Mouse (Mus musculus) limb, embryonic 13.5 days (tissue): ENCODE measurements around the gene Hdgfl2. TPM values are rescaled to one million over a fixed set of nuclear protein-coding genes. Genes with fewer than 3 reads are reported as not detected.
A peak's percentile ranks its signal among the peaks of the same experiment; 100 is the strongest.

Source experiments
- ATAC-seq: fragments of 200-750 bp; cut with Nextera tagmentation; 2 replicates; pipeline ENCODE4 v1.8.0; 2017; ENCODE audit warnings: low read depth, moderate number of reproducible peaks, moderate TSS enrichment; ENCODE audit not compliant: low FRiP score
- H3K27ac ChIP-seq: fragments of 300-500 bp; sonication (generic); 2 replicates; pipeline ENCODE4 v1.5.1; 2015; ENCODE audit warnings: inconsistent platforms, mild to moderate bottlenecking, moderate library complexity
- H3K27me3 ChIP-seq: fragments of 300-500 bp; sonication (generic); 2 replicates; pipeline ENCODE4 v1.6.1; 2015; ENCODE audit warnings: mild to moderate bottlenecking, inconsistent platforms
- H3K36me3 ChIP-seq: fragments of 300-500 bp; sonication (generic); 2 replicates; pipeline ENCODE4 v1.6.1; 2015; ENCODE audit warnings: inconsistent platforms, mild to moderate bottlenecking, moderate library complexity
- H3K4me1 ChIP-seq: fragments of 300-500 bp; sonication (generic); 2 replicates; pipeline ENCODE4 v1.6.1; 2015; ENCODE audit warnings: inconsistent platforms
- H3K4me2 ChIP-seq: fragments of 300-500 bp; sonication (generic); replicated peaks from 2 replicates; pipeline ENCODE4 v1.6.1; 2015; ENCODE audit warnings: inconsistent platforms, mild to moderate bottlenecking, moderate library complexity
- H3K4me3 ChIP-seq: fragments of 300-500 bp; sonication (generic); 2 replicates; pipeline ENCODE4 v1.5.1; 2015; ENCODE audit warnings: moderate library complexity, mild to moderate bottlenecking, inconsistent platforms
- H3K9ac ChIP-seq: fragments of 300-500 bp; sonication (generic); 2 replicates; pipeline ENCODE4 v1.6.1; 2015; ENCODE audit warnings: mild to moderate bottlenecking, inconsistent platforms
- H3K9me3 ChIP-seq: fragments of 300-500 bp; sonication (generic); 2 replicates; pipeline ENCODE4 v1.6.1; 2016; ENCODE audit warnings: inconsistent platforms
- WGBS: fragments of 180-500 bp; shearing (Covaris S2); methylation state at CpG from one replicate; pipeline ENCODE4 v1.1.7; 2015; 5-methylcytosine and 5-hydroxymethylcytosine counted together
- polyA plus RNA-seq: library from polyadenylated mRNA; unstranded; fragments of >200 nt; fragmentation: Nextera tagmentation; extraction: Ambion mirVana; gene quantifications from 2 replicates; pipeline ENCODE4 v1.2.1, GENCODE M21; 2015

The Hdgfl2 gene
- polyA plus RNA-seq, 1 experiment from 2014 or later: 152 TPM

- H3K4me1 ChIP-seq: peaks cover 34% of the 10 kb centered on the region
- WGBS: 4% methylated on average over 20 of the region's 21 CpGs
Measured at GRCm38 (mm10) chr17:56139355-56139754, 59.9 kb downstream of the Hdgfl2 start.

DNA sequence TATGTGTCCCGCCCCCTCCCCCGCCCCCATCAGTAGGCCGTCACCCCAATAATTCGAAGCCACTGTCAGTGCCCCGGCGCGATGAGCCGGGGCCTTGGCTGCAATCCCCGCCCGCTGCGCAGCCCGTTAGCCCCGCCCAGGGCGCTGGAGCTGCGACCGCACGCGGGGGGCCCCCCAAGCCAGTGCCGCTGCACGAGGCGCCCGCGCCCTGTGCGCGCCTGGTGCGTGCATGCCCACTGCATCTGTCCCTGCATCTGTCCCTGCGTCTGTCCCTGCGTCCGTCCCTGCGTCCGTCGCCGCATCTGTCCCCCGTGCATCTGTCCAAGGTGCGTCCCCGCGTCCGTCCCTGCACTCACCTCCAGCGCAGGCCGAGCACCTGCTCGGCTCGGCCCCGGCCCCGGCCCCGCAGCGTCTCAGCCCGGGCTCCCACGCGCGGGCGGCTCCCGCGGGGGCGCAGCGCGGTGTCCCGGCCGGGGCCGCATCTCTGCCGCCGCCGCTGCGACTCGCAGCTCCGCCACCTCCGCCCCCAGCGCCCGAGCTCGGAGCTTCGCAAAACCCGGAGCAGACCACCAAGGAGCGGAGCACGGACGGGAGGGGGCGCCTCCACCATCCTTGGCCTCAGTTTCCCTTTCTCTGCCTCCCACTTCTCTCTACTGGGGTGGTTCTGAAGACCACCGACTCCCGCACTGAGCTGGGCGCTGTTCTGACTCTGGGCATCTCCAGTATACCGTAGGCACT lies 60.6 kb downstream of the Hdgfl2 start, which contains the start of gene Sema6b:
TSS of gene Sema6b (minus strand) at position 486 of the 738 bp plus-strand sequence.
- Histone ChIP-seq H3K36me3 (no peaks in the 10 kb centered on the region), H3K4me1 (peaks cover 29% of the 10 kb centered on the region), H3K9ac (peak within 1 kb of the TSS; percentile 72), H3K4me2 (peak within 1 kb of the TSS; percentile 98), H3K27me3 (peaks cover 93% of the 10 kb centered on the region), H3K4me3 (peak within 1 kb of the TSS; percentile 75), H3K9me3 (no peaks in the 10 kb centered on the region), H3K27ac (no peak within 1 kb of the TSS)
- ATAC-seq: peak; percentile 3; the same call in 1 of the 2 replicates
- 1% methylated on average over 79 of the region's 79 CpGs for WGBS

More at GRCm38 (mm10) chr17:56139355-56139754, 59.9 kb downstream of the Hdgfl2 start:
- Histone ChIP-seq H3K36me3 (no peaks in the 10 kb centered on the region), H3K27ac (no peak overlapping the region), H3K9me3 (no peaks in the 10 kb centered on the region), H3K4me2 (peak overlapping the region; percentile 98), H3K9ac (peak overlapping the region; percentile 72), H3K27me3 (peaks cover 89% of the 10 kb centered on the region), H3K4me3 (peak overlapping the region; percentile 75)
- ATAC-seq: no peak

- Histone ChIP-seq H3K4me1 (peaks cover 35% of the 10 kb centered on the region), H3K9me3 (no peaks in the 10 kb centered on the region), H3K27ac (no peak overlapping the region), H3K4me3 (peak overlapping the region; percentile 45), H3K36me3 (no peaks in the 10 kb centered on the region), H3K27me3 (peaks cover 100% of the 10 kb centered on the region), H3K9ac (peak overlapping the region; percentile 53), H3K4me2 (peak overlapping the region; percentile 75)
- ATAC-seq: peak; percentile 45
- WGBS: under 1% methylated on average over 44 of the region's 47 CpGs
Measured at GRCm38 (mm10) chr17:56141702-56142605, 62.5 kb downstream of the Hdgfl2 start.

DNA sequence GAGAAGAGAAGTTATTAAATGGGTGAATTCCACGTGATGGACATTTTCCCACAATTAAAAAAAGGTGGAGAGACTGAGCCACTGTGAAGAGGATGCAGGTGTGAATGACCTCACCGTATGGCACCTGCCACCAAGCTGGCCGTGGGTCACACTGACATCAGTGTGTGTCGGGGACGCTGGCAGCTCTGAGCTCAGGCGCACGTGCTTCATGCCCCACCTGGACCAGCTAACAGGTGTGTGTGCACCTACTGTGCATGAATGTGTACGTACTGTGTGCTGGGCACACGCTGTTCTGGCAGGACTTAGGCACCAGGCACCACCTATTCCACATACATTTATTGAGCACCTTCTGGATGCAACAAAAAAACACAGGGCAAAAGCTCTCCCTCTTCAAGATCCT lies 65.1 kb downstream of the Hdgfl2 start:
- H3K4me3 ChIP-seq: no peak overlapping the region
- H3K9ac ChIP-seq: no peak overlapping the region
- peaks cover 100% of the 10 kb centered on the region for H3K27me3 ChIP-seq
- peaks cover 36% of the 10 kb centered on the region for H3K4me1 ChIP-seq
- no peak overlapping the region for H3K4me2 ChIP-seq
- H3K27ac ChIP-seq: no peak overlapping the region
- no peaks in the 10 kb centered on the region for H3K36me3 ChIP-seq
- no peaks in the 10 kb centered on the region for H3K9me3 ChIP-seq
- ATAC-seq: no peak
- 61% methylated on average over 9 of the region's 9 CpGs for WGBS

DNA sequence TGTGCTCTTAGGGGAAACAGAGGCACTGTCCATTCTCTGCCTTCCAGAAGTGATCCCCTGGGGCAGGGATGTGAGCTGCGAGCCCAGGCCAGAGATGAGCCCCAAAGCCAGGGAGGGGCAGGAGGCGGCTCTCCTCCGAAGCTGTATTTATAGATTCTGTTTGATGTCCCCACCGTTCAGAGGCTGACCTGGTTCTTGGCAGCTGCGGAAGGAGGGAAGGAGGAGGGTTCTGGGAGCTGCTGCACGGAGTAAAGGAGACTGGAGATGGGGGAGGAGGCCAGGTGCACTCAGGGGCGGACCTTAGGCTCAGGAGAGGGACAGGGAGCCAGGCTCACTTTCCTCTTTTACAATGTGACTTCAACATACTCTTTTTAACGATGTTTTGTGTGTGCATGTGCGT lies 66.7 kb downstream of the Hdgfl2 start:
- Histone ChIP-seq H3K4me1 (peaks cover 33% of the 10 kb centered on the region), H3K36me3 (no peaks in the 10 kb centered on the region), H3K27me3 (peaks cover 100% of the 10 kb centered on the region), H3K4me3 (no peak overlapping the region), H3K27ac (no peak overlapping the region), H3K9me3 (no peaks in the 10 kb centered on the region), H3K4me2 (no peak overlapping the region), H3K9ac (peak overlapping the region; percentile 19; the same call in 1 of the 2 replicates)
- no peak for ATAC-seq
- WGBS: 12% methylated on average over 9 of the region's 9 CpGs

DNA sequence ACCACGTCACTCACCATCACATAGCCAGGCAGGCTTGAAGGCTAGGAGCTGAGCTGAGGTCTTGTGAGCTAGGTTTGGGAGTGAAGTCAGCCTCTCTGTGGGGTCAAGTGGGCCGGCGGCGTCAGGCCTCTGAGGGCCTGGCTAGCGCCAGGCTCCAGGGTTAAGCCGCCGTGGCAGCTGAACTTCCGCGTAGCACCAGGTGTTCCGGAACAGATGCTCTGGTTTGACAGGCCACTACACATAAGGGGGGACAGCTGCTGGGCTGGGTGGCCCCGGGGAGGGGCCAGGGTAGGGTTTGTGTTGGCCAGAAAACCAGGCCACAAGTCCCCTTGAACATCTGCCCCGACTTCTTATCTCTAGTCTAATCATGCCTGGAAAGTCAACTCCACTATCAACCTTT lies 68.0 kb downstream of the Hdgfl2 start:
- Histone ChIP-seq H3K4me3 (no peak overlapping the region), H3K4me2 (no peak overlapping the region), H3K9ac (no peak overlapping the region), H3K9me3 (no peaks in the 10 kb centered on the region), H3K27me3 (peaks cover 96% of the 10 kb centered on the region), H3K27ac (no peak overlapping the region), H3K36me3 (no peaks in the 10 kb centered on the region), H3K4me1 (peaks cover 20% of the 10 kb centered on the region)
- WGBS: 47% methylated on average over 12 of the region's 12 CpGs
- peak; percentile 38; the same call in 1 of the 2 replicates for ATAC-seq

- peaks cover 93% of the 10 kb centered on the region for H3K27me3 ChIP-seq
- H3K4me3 ChIP-seq: peak overlapping the region; percentile 28
- peak overlapping the region; percentile 51 for H3K4me2 ChIP-seq
- no peak for ATAC-seq
- H3K9me3 ChIP-seq: no peaks in the 10 kb centered on the region
- peaks cover 18% of the 10 kb centered on the region for H3K4me1 ChIP-seq
- 18% methylated on average over 9 of the region's 9 CpGs for WGBS
- no peak overlapping the region for H3K27ac ChIP-seq
- H3K36me3 ChIP-seq: no peaks in the 10 kb centered on the region
- H3K9ac ChIP-seq: no peak overlapping the region
Measured at GRCm38 (mm10) chr17:56148280-56148679, 68.8 kb downstream of the Hdgfl2 start.

- peak overlapping the region; percentile 28 for H3K4me3 ChIP-seq
- H3K36me3 ChIP-seq: no peaks in the 10 kb centered on the region
- H3K4me1 ChIP-seq: peaks cover 25% of the 10 kb centered on the region
- no peaks in the 10 kb centered on the region for H3K9me3 ChIP-seq
- peak overlapping the region; percentile 54 for H3K9ac ChIP-seq
- peak overlapping the region; percentile 51 for H3K4me2 ChIP-seq
- peak; percentile 26; the same call in 1 of the 2 replicates for ATAC-seq
- 3% methylated on average over 30 of the region's 30 CpGs for WGBS
- H3K27me3 ChIP-seq: peaks cover 93% of the 10 kb centered on the region
- no peak overlapping the region for H3K27ac ChIP-seq
Measured at GRCm38 (mm10) chr17:56148790-56149618, 69.6 kb downstream of the Hdgfl2 start.

GRCm38 (mm10) chr17:56149897-56150296 lies 70.5 kb downstream of the Hdgfl2 start:
- peaks cover 25% of the 10 kb centered on the region for H3K4me1 ChIP-seq
- H3K9ac ChIP-seq: no peak overlapping the region
- no peak for ATAC-seq
- H3K27ac ChIP-seq: no peak overlapping the region
- H3K4me2 ChIP-seq: no peak overlapping the region
- no peak overlapping the region for H3K4me3 ChIP-seq
- no peaks in the 10 kb centered on the region for H3K36me3 ChIP-seq
- peaks cover 92% of the 10 kb centered on the region for H3K27me3 ChIP-seq
- H3K9me3 ChIP-seq: no peaks in the 10 kb centered on the region
- WGBS: 42% methylated on average over 2 of the region's 2 CpGs
